Mouse (Mus musculus) G1E (cell line): ENCODE results near the gene Hes3.

Source experiments
- CTCF ChIP-seq: IDR thresholded peaks from 2 replicates; pipeline ENCODE4 v1.5.1; 2012; ENCODE audit warnings: low read depth, low read length, inconsistent platforms, mixed read lengths
- GATA1 ChIP-seq: IDR thresholded peaks from 2 replicates; pipeline ENCODE4 v1.6.1; 2012; ENCODE audit warnings: borderline replicate concordance, low read length, inconsistent platforms, mixed read lengths
- POLR2AphosphoS5 ChIP-seq: IDR thresholded peaks from 2 replicates; pipeline ENCODE4 v1.6.1; 2012; ENCODE audit warnings: low read depth, low read length, inconsistent platforms; ENCODE audit not compliant: insufficient replicate concordance
- TAL1 ChIP-seq: conservative IDR thresholded peaks from 2 replicates; pipeline ENCODE4 v1.6.1; 2012; ENCODE audit warnings: low read depth, low read length, inconsistent platforms, mixed read lengths

GRCm38 (mm10) chr4:152333587-152333986 is 42.1 kb upstream of the Hes3 start:
- TF ChIP-seq TAL1 (no peak), CTCF (no peak), POLR2AphosphoS5 (no peak), GATA1 (no peak)
